Mouse (Mus musculus): ENCODE results near the gene Cpa4.

Gene Cpa4

GRCm38 (mm10) chr6:30624763-30625162 lies 56.6 kb downstream of the Cpa4 start:
- DNase-seq (ENCODE audit: low read depth in 2 of 2, low spot score in 2 of 2), result no peak

GRCm38 (mm10) chr6:30628152-30628551 lies 60.0 kb downstream of the Cpa4 start:
- no peak for DNase-seq (ENCODE audit: low read depth in 2 of 2, low spot score in 2 of 2)

- DNase-seq (ENCODE audit: low read depth in 2 of 2, low spot score in 2 of 2), result no peak
These were observed 61.8 kb downstream of the Cpa4 start for GRCm38 (mm10) chr6:30629989-30630388.

- DNase-seq (ENCODE audit: low read depth in 2 of 2, low spot score in 2 of 2), result no peak
These were observed 67.2 kb downstream of the Cpa4 start for GRCm38 (mm10) chr6:30635361-30635862.

GRCm38 (mm10) chr6:30636186-30636842 lies 68.1 kb downstream of the Cpa4 start:
- DNase-seq (ENCODE audit: low read depth in 2 of 2, low spot score in 2 of 2), result no peak

- DNase-seq (ENCODE audit: low read depth in 2 of 2, low spot score in 2 of 2), result no peak
These were observed 70.6 kb downstream of the Cpa4 start, which contains the start of gene Cpa1 for GRCm38 (mm10) chr6:30638674-30639268. Gene Cpa1 (plus strand): TSS chr6:30639218.

Measured in CD8-positive naive resting alpha-beta T cell, adult 2 months (primary cell).